Mouse (Mus musculus): ENCODE results near the gene Ctxn2. TPM values are rescaled to one million over a fixed set of nuclear protein-coding genes. Genes with fewer than 3 reads are reported as not detected.
A peak's percentile ranks its signal among the peaks of the same experiment; 100 is the strongest.
"Not testable (repeated sequence)": the region's sequence is repeated elsewhere in the genome, so short reads cannot be mapped to it uniquely, and the experiment has no call there.

Gene Ctxn2
- polyA plus RNA-seq (2015; fragmentation: Nextera tagmentation; extraction: Ambion mirVana) = 4.8 and 6.1 TPM in 2 replicates

DNA sequence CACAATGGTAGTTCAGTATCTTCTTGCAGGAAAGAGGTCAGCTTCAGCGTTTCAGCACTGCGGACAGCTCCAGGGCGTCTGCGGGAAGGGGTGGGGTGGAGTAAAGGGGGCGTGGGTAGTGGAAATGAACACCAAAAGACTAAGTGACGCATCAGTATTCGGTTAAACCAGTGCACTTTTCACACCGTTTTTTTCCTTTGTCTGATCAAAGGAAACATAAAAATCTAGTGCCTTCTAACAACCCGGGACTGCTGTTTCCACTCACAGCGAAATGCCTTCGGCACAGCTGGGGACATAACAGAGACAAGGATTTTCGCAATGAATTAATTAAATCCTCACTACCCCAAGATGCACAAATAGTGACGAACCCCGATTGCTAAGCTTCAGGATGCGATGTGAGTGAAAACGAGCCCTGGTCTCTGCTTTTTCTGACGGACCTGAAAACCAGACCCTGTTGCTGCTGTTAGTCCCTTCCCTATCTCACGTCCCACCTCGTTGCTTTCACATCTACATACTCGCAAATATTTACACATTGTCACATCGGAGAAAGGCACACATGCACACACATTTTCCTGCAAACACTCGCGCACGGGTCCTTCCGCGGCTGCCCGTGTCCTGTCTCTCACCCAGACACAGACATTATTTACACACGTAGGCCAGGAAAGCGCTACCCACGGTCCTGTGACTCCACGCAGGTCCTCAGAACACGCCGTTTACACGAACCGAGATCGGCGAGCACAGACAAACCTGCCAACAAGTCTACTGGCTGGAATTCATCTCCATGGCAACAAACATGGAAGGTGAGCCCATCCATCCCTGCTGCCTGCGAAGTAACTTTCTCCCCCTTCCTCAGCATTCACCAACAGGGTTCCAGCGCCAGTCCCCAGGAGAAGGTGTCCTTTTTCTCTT lies at the start of gene Ctxn2:
TSS of gene Ctxn2 (plus strand) at position 790 of the 909 bp plus-strand sequence.
- Histone ChIP-seq H3K9ac (peak within 1 kb of the TSS; percentile 67), H3K4me3 (peak within 1 kb of the TSS; percentile 49), H3K36me3 (no peaks in the 10 kb centered on the region), H3K27ac (replicated peaks) (peak within 1 kb of the TSS; percentile 68), H3K27me3 (peaks cover 3% of the 10 kb centered on the region; the same call in 1 of the 2 replicates), H3K9me3 (no peaks in the 10 kb centered on the region), H3K4me1 (replicated peaks) (peaks cover 19% of the 10 kb centered on the region; the same call in 1 of the 2 replicates), H3K4me2 (peak within 1 kb of the TSS; percentile 76)
- ATAC-seq (ENCODE audit: low read depth) = peak; percentile 87
- WGBS = 1% methylated on average over 39 of the region's 39 CpGs

DNA sequence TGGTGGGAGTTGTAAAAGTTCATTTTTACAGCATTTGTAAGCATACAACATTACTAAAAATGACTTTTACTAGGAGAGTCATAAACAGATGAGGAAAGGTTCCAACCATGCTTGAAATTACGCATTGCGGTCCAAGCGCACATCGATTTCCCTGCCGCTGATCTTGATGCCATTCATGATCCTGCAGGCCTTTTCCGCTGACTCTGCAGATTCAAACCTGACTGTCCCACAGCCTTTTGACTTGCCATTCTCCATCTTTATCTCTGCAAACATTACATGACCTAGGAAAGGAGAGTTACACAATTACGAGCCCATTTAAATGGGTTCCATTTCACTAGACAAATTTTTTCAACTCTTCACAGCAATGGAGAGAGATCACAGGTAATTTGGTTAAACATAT lies 47.7 kb upstream of the Ctxn2 start:
- 91% methylated on average over 7 of the region's 7 CpGs for whole genome bisulfite sequencing

DNA sequence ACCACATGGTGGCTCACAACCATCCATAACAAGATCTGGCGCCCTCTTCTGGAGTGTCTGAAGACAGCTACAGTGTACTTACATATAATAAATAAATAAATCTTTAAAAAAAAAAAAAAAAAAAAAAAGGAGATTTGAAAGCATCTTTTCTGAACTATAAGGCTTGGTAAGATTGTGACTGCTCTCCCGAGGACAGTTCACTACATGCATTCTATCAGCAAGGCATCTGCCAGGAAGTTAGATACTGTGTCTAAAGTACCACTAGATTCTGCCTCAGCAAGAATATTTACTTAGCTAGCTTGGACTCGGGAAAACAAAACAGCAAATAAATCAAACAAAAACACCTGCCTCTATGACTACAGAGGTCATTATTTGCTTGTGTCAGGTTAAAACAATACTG lies 44.4 kb upstream of the Ctxn2 start:
- H3K9me3 ChIP-seq; H3K27me3 ChIP-seq; H3K4me1 ChIP-seq (replicated peaks); H3K4me3 ChIP-seq; ATAC-seq (ENCODE audit: low read depth); H3K4me2 ChIP-seq; H3K9ac ChIP-seq; H3K27ac ChIP-seq (replicated peaks): not testable (repeated sequence)
- 78% methylated on average over 3 of the region's 3 CpGs for WGBS
- peaks cover 58% of the 10 kb centered on the region for H3K36me3 ChIP-seq

More for the DNA sequence above, 47.7 kb upstream of the Ctxn2 start:
- Histone ChIP-seq H3K36me3 (peaks cover 57% of the 10 kb centered on the region), H3K4me2 (no peak overlapping the region), H3K4me1 (replicated peaks) (peaks cover 6% of the 10 kb centered on the region), H3K27me3 (no peaks in the 10 kb centered on the region), H3K27ac (replicated peaks) (no peak overlapping the region), H3K4me3 (no peak overlapping the region), H3K9me3 (no peaks in the 10 kb centered on the region), H3K9ac (no peak overlapping the region)
- ATAC-seq (ENCODE audit: low read depth) = no peak

DNA sequence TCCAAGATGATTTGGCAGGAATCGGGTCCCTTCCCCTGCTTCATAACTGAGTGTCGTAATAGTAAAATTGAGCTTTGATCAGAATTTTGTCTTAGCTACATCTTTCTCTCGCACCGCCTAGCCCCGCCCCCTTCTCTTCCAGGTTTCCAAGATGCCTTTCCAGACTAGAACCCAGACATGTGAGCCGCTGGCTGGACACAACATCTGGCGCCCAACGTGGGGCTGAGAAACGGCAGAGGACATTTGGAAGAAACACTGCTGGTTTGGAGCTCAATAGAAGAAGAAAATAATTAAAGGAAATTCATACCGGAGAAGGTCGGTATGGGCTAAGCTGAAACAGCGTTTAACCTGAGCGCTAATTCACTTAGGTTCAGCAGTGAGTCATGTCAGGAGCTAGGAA lies 32.0 kb upstream of the Ctxn2 start:
- H3K4me1 ChIP-seq (replicated peaks); H3K9ac ChIP-seq; H3K4me2 ChIP-seq; ATAC-seq (ENCODE audit: low read depth); H3K9me3 ChIP-seq; H3K27ac ChIP-seq (replicated peaks); H3K4me3 ChIP-seq; H3K27me3 ChIP-seq: not testable (repeated sequence)
- H3K36me3 ChIP-seq = peaks cover 53% of the 10 kb centered on the region
- WGBS = 96% methylated on average over 13 of the region's 13 CpGs

DNA sequence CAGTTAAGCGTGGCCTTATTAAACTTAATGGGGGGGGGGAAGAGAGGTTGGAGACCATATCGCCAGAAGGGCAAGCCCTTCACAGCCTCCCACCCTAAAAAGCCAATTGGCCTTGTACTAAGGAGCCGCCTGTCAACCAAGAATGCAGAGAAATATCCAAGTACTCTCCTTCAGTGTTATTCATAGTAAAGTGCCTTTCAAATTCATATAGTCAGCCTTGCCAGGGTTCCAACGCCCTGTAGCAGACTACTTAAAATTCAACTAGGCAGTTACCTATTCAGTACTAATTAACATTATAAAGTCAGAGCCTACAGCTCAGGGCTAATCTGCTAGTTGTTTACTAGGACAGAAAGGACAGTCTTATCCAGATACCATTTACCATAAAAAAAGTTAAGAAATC lies 30.0 kb upstream of the Ctxn2 start:
- WGBS = 88% methylated on average over 4 of the region's 4 CpGs
- not testable (repeated sequence) for H3K9me3 ChIP-seq; H3K4me3 ChIP-seq; H3K27me3 ChIP-seq; H3K27ac ChIP-seq (replicated peaks); ATAC-seq (ENCODE audit: low read depth); H3K4me2 ChIP-seq; H3K9ac ChIP-seq; H3K4me1 ChIP-seq (replicated peaks)
- H3K36me3 ChIP-seq = peaks cover 49% of the 10 kb centered on the region

DNA sequence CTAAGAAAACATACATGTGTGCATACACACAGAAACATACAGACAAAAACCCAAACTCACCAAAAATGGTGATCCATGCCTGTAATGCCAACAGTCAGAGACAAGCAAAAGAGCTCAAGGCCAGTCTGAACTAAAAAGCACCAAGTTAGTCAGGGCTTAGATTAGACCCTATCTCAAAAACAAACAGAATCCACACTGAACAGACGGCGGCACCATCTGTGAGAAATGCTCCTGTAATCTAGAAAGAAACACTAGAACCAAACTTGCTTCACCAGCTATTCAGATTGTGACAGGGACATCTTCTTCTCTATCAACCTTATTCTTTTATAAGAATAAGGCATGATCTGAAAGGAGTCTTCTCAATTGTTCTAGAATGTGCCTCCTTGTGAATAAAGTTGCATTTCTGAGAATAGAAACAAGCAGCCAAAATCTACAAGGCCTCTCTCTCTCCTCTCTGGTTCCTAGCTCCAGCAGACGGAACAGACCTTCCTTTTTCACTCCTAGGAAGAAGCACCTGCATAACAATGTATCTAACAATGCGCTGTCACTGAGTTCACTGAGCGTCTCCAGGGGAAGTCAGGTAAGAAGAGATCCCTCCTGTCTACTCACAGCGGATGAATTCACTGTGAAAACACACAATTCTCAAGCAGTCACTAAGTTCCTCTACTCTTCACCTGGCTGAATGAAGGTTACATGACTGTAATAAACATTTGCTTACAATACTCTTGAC lies 16.9 kb upstream of the Ctxn2 start:
- ATAC-seq (ENCODE audit: low read depth) = no peak
- WGBS = 73% methylated on average over 6 of the region's 6 CpGs
- no peak overlapping the region; the same call in 1 of the 2 replicates for H3K4me2 ChIP-seq

DNA sequence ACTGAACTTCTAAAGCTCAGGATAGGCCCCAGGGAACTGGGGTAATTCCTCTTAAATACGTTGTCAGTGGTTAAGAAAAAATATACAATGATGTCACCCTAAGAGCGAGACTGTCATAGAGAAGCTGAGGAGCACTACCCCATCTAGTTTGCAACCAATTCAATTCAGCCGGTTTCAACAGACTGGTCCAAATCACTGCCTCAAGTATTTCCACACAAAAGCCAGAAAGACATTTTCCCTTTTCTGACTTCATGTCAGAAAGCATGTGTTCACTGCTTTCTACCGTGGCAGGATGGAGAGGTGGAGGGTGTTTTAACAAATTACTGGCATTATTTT lies 14.2 kb upstream of the Ctxn2 start:
- Histone ChIP-seq H3K9ac (peak overlapping the region; percentile 99), H3K4me3 (peak overlapping the region; percentile 77), H3K27me3 (no peaks in the 10 kb centered on the region), H3K4me1 (replicated peaks) (peaks cover 33% of the 10 kb centered on the region), H3K27ac (replicated peaks) (peak overlapping the region; percentile 97), H3K36me3 (no peaks in the 10 kb centered on the region), H3K4me2 (peak overlapping the region; percentile 74), H3K9me3 (no peaks in the 10 kb centered on the region)
- WGBS = 3% methylated on average over 4 of the region's 4 CpGs
- ATAC-seq (ENCODE audit: low read depth) = peak; percentile 40

More for the DNA sequence above, 16.9 kb upstream of the Ctxn2 start:
- Histone ChIP-seq H3K9me3 (no peaks in the 10 kb centered on the region), H3K4me1 (replicated peaks) (peaks cover 33% of the 10 kb centered on the region), H3K27me3 (no peaks in the 10 kb centered on the region), H3K4me3 (no peak overlapping the region), H3K9ac (no peak overlapping the region), H3K36me3 (peaks cover 15% of the 10 kb centered on the region; the same call in 1 of the 2 replicates), H3K27ac (replicated peaks) (no peak overlapping the region)

DNA sequence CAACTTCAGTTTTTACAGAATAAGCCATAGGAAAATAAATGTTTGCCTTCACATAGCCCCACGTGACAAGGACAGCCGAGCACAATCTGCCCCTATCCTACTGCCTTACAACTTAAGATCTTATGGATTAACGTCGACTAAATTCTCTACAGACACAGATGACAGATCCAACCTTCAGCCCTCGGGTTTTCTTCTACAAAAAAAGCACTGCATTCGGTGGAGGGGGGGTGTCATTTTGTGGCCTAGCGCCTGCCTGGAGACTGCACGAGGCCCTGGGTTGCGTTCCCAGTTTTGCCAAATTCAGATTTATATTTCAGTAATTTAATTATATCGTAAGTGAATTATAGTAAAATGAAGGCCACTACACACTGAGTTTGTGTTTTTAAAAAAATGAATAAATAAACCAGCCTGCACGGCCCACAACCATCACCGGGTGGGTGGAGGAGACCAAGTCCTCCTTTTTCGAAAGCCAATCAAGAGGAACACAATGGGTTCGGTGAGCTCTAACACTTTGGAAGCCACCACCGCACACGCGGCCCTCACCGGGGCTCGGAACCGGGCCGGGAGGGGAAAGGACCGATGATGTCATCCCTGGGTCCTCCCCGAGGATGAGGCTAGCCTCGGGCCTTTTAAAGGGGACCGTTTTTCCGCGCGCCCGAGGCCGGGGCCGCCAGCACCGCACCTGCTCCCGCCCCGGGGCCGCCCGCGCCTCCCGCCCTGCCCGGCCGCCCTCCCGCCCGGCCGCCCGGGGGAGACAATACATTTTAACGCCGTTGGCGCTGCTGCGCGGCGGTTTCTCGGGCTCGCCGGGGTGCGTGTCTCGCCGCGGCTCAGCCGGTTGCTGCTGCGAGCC lies 13.6 kb upstream of the Ctxn2 start:
- Histone ChIP-seq H3K36me3 (no peaks in the 10 kb centered on the region), H3K4me1 (replicated peaks) (peaks cover 33% of the 10 kb centered on the region), H3K27me3 (no peaks in the 10 kb centered on the region), H3K4me2 (peak overlapping the region; percentile 74), H3K27ac (replicated peaks) (peak overlapping the region; percentile 97), H3K9ac (peak overlapping the region; percentile 99), H3K4me3 (peak overlapping the region; percentile 77), H3K9me3 (no peaks in the 10 kb centered on the region)
- ATAC-seq (ENCODE audit: low read depth) = peak; percentile 78
- under 1% methylated on average over 54 of the region's 59 CpGs for WGBS

DNA sequence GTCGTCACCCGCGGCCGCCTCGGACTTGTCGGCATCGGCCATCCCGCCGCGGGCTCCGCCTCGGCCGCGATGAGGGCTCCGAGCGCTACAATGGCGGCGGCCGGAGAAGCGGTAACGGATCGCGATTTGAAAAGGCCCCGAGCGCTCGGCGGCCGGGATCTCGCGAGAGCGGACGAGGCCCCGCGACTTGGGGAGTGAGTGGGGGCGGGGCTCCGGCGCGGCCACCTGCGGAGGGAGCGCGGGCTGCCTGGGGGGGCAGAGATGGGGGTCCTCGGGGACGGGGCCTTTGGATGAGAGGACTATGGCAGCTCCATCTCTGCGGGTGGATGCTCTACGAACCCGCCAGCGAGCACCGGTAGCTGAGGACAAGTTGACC lies 13.0 kb upstream of the Ctxn2 start, which contains the start of gene Myef2:
TSS of gene Myef2 (minus strand) at position 185 of the 376 bp plus-strand sequence.
- Histone ChIP-seq H3K9me3 (no peaks in the 10 kb centered on the region), H3K27ac (replicated peaks) (peak within 1 kb of the TSS; percentile 97), H3K4me1 (replicated peaks) (peaks cover 33% of the 10 kb centered on the region), H3K4me3 (peak within 1 kb of the TSS; percentile 77), H3K36me3 (no peaks in the 10 kb centered on the region), H3K27me3 (no peaks in the 10 kb centered on the region), H3K4me2 (peak within 1 kb of the TSS; percentile 74), H3K9ac (peak within 1 kb of the TSS; percentile 99)
- ATAC-seq (ENCODE audit: low read depth) = peak; percentile 88
- WGBS = under 1% methylated on average over 48 of the region's 48 CpGs

DNA sequence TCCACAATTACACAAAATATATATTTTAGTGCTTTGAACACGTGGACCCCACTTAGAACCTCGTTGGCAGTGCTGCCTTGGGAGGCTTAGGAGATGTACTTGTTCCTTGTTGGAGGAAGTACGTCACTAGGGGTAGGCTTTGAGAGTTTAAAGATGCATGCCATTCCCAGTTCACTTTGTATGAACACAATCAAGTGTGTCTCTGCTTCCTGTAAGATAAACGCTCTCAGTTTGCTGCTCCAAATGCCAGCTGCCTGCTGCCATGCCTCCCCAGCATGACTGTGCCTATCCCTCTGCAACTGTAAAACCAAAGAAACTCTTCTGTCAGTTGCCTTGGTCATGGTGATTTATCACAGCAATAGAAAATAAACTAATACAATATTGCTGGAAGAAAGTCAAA lies 10.7 kb upstream of the Ctxn2 start:
- no peak for ATAC-seq (ENCODE audit: low read depth)
- no peak overlapping the region for H3K4me2 ChIP-seq
- WGBS = 38% methylated on average over 4 of the region's 4 CpGs
- peaks cover 14% of the 10 kb centered on the region for H3K4me1 ChIP-seq (replicated peaks)
- no peaks in the 10 kb centered on the region for H3K27me3 ChIP-seq
- H3K36me3 ChIP-seq = no peaks in the 10 kb centered on the region
- no peak overlapping the region for H3K4me3 ChIP-seq
- no peak overlapping the region for H3K9ac ChIP-seq
- no peaks in the 10 kb centered on the region for H3K9me3 ChIP-seq
- no peak overlapping the region for H3K27ac ChIP-seq (replicated peaks)

DNA sequence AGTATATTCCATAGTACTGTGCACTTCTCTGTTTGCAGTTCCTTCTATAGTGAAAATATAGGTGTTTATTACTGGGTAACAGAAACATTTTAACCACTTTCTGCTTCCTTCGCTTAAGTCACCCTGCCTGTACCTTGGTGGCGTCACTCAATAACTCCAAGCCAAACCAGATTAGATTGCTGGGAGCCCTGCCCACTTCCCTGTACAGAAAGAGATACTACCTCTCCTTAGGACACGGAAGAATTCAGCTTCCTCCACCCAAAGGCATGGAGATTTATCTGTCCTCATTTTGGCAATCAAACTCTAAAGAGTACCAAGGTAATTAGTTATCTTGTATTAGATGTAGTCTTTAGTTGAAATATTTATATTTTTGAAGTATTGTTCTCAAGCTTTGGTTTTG lies 9.7 kb upstream of the Ctxn2 start:
- Histone ChIP-seq H3K36me3 (no peaks in the 10 kb centered on the region), H3K9ac (no peak overlapping the region), H3K4me1 (replicated peaks) (peaks cover 5% of the 10 kb centered on the region), H3K27me3 (no peaks in the 10 kb centered on the region), H3K9me3 (no peaks in the 10 kb centered on the region), H3K27ac (replicated peaks) (no peak overlapping the region), H3K4me2 (no peak overlapping the region), H3K4me3 (no peak overlapping the region)
- WGBS = 88% methylated on average over 3 of the region's 3 CpGs
- no peak for ATAC-seq (ENCODE audit: low read depth)

Data from neural tube, embryonic 13.5 days (tissue).